Mouse (Mus musculus) heart, embryonic 15.5 days (tissue): ENCODE data around the gene Sirpa. TPM values are rescaled to one million over a fixed set of nuclear protein-coding genes. Genes with fewer than 3 reads are reported as not detected.

Experiments used
- ATAC-seq: fragments of 200-750 bp; cut with Nextera tagmentation; replicated peaks from 2 replicates; pipeline ENCODE4 v1.8.0; 2017; ENCODE audit warnings: low read depth, moderate TSS enrichment; ENCODE audit not compliant: insufficient number of reproducible peaks, insufficient read depth, low FRiP score
- H3K27ac ChIP-seq: fragments of 300-500 bp; sonication (generic); 2 replicates; pipeline ENCODE4 v1.5.1; 2015; ENCODE audit warnings: mild to moderate bottlenecking, inconsistent platforms
- H3K27me3 ChIP-seq: fragments of 300-500 bp; sonication (generic); 2 replicates; pipeline ENCODE4 v1.6.1; 2015; ENCODE audit warnings: inconsistent platforms
- H3K36me3 ChIP-seq: fragments of 300-500 bp; sonication (generic); 2 replicates; pipeline ENCODE4 v1.6.1; 2015; ENCODE audit warnings: mild to moderate bottlenecking, inconsistent platforms
- H3K4me1 ChIP-seq: fragments of 300-500 bp; sonication (generic); replicated peaks from 2 replicates; pipeline ENCODE4 v1.6.1; 2015; ENCODE audit warnings: inconsistent platforms
- H3K4me2 ChIP-seq: fragments of 300-500 bp; sonication (generic); 2 replicates; pipeline ENCODE4 v1.6.1; 2015; ENCODE audit warnings: inconsistent platforms, mild to moderate bottlenecking, moderate library complexity
- H3K4me3 ChIP-seq: fragments of 300-500 bp; sonication (generic); 2 replicates; pipeline ENCODE4 v1.5.1; 2015; ENCODE audit warnings: mild to moderate bottlenecking, inconsistent platforms
- H3K9ac ChIP-seq: fragments of 300-500 bp; sonication (generic); 2 replicates; pipeline ENCODE4 v1.6.1; 2015; ENCODE audit warnings: mild to moderate bottlenecking, inconsistent platforms
- H3K9me3 ChIP-seq: fragments of 300-500 bp; sonication (generic); replicated peaks from 2 replicates; pipeline ENCODE4 v1.6.1; 2016; ENCODE audit warnings: inconsistent platforms
- WGBS: fragments of 180-500 bp; shearing (Covaris S2); methylation state at CpG from one replicate; pipeline ENCODE4 v1.1.7; 2015; ENCODE audit warnings: mixed read lengths; 5-methylcytosine and 5-hydroxymethylcytosine counted together
- polyA plus RNA-seq: library from polyadenylated mRNA; unstranded; fragments of >200 nt; fragmentation: Nextera tagmentation; extraction: Ambion mirVana; gene quantifications from 2 replicates; pipeline ENCODE4 v1.2.1, GENCODE M21; 2015

The Sirpa gene
- polyA plus RNA-seq, 1 experiment from 2014 or later, result 13.8 TPM

GRCm38 (mm10) chr2:129585904-129586514 lies 6.6 kb upstream of the Sirpa start:
- Histone ChIP-seq H3K9ac (no peak overlapping the region), H3K9me3 (no peaks in the 10 kb centered on the region), H3K4me3 (no peak overlapping the region), H3K4me1 (peaks cover 3% of the 10 kb centered on the region), H3K27me3 (no peaks in the 10 kb centered on the region), H3K27ac (no peak overlapping the region), H3K4me2 (no peak overlapping the region), H3K36me3 (no peaks in the 10 kb centered on the region)
- WGBS, result 71% methylated on average over 11 of the region's 11 CpGs
- ATAC-seq, result 0 out of 2 replicates have a peak, but pooled peaks have one; percentile 11

- Histone ChIP-seq H3K36me3 (no peaks in the 10 kb centered on the region), H3K4me2 (no peak overlapping the region), H3K4me3 (no peak overlapping the region), H3K9me3 (no peaks in the 10 kb centered on the region), H3K27me3 (no peaks in the 10 kb centered on the region), H3K27ac (no peak overlapping the region), H3K4me1 (peaks cover 12% of the 10 kb centered on the region), H3K9ac (no peak overlapping the region)
- 52% methylated on average over 3 of the region's 3 CpGs for WGBS
- ATAC-seq, result no peak
Observed at GRCm38 (mm10) chr2:129587241-129587640, 5.4 kb upstream of the Sirpa start.

GRCm38 (mm10) chr2:129587825-129588251 lies 4.8 kb upstream of the Sirpa start:
- H3K27ac ChIP-seq, result no peak overlapping the region
- H3K4me1 ChIP-seq, result peaks cover 14% of the 10 kb centered on the region
- H3K4me2 ChIP-seq, result no peak overlapping the region
- H3K4me3 ChIP-seq, result no peak overlapping the region
- WGBS, result 35% methylated on average over 7 of the region's 7 CpGs
- H3K27me3 ChIP-seq, result no peaks in the 10 kb centered on the region
- no peaks in the 10 kb centered on the region for H3K36me3 ChIP-seq
- H3K9me3 ChIP-seq, result no peaks in the 10 kb centered on the region
- no peak for ATAC-seq
- H3K9ac ChIP-seq, result no peak overlapping the region

- Histone ChIP-seq H3K27me3 (no peaks in the 10 kb centered on the region), H3K4me2 (peak overlapping the region; percentile 82), H3K9ac (peak overlapping the region; percentile 84), H3K36me3 (no peaks in the 10 kb centered on the region), H3K4me3 (peak overlapping the region; percentile 75), H3K9me3 (no peaks in the 10 kb centered on the region), H3K4me1 (peaks cover 39% of the 10 kb centered on the region), H3K27ac (peak overlapping the region; percentile 96)
- ATAC-seq, result no peak
- 96% methylated on average over 4 of the region's 4 CpGs for WGBS
Observed at GRCm38 (mm10) chr2:129591897-129592296, 738 bp upstream of the Sirpa start.

GRCm38 (mm10) chr2:129593141-129593875 lies 673 bp downstream of the Sirpa start:
- H3K27ac ChIP-seq, result peak overlapping the region; percentile 96
- no peaks in the 10 kb centered on the region for H3K36me3 ChIP-seq
- peak overlapping the region; percentile 75 for H3K4me3 ChIP-seq
- no peaks in the 10 kb centered on the region for H3K9me3 ChIP-seq
- H3K4me1 ChIP-seq, result peaks cover 48% of the 10 kb centered on the region
- peak overlapping the region; percentile 84 for H3K9ac ChIP-seq
- under 1% methylated on average over 58 of the region's 77 CpGs for WGBS
- peak; percentile 69 for ATAC-seq
- H3K4me2 ChIP-seq, result peak overlapping the region; percentile 82
- H3K27me3 ChIP-seq, result no peaks in the 10 kb centered on the region

GRCm38 (mm10) chr2:129593876-129594421 lies 1.3 kb downstream of the Sirpa start:
- no peaks in the 10 kb centered on the region for H3K9me3 ChIP-seq
- H3K4me1 ChIP-seq, result peaks cover 53% of the 10 kb centered on the region
- ATAC-seq, result no peak
- peak overlapping the region; percentile 82 for H3K4me2 ChIP-seq
- peak overlapping the region; percentile 75 for H3K4me3 ChIP-seq
- peak overlapping the region; percentile 84 for H3K9ac ChIP-seq
- H3K27ac ChIP-seq, result peak overlapping the region; percentile 96
- no peaks in the 10 kb centered on the region for H3K36me3 ChIP-seq
- H3K27me3 ChIP-seq, result no peaks in the 10 kb centered on the region
- 14% methylated on average over 13 of the region's 13 CpGs for WGBS

GRCm38 (mm10) chr2:129594569-129594968 lies 1.9 kb downstream of the Sirpa start:
- 76% methylated on average over 4 of the region's 4 CpGs for WGBS
- Histone ChIP-seq H3K4me2 (peak overlapping the region; percentile 82), H3K9ac (no peak overlapping the region), H3K27ac (no peak overlapping the region), H3K4me1 (peaks cover 59% of the 10 kb centered on the region), H3K4me3 (peak overlapping the region; percentile 75), H3K36me3 (no peaks in the 10 kb centered on the region), H3K9me3 (no peaks in the 10 kb centered on the region), H3K27me3 (no peaks in the 10 kb centered on the region)
- no peak for ATAC-seq

GRCm38 (mm10) chr2:129595206-129595605 lies 2.6 kb downstream of the Sirpa start:
- Histone ChIP-seq H3K4me2 (no peak overlapping the region), H3K9me3 (no peaks in the 10 kb centered on the region), H3K27me3 (no peaks in the 10 kb centered on the region), H3K9ac (no peak overlapping the region), H3K27ac (no peak overlapping the region), H3K36me3 (no peaks in the 10 kb centered on the region), H3K4me3 (no peak overlapping the region), H3K4me1 (peaks cover 62% of the 10 kb centered on the region)
- no peak for ATAC-seq
- 79% methylated on average over 4 of the region's 4 CpGs for WGBS

GRCm38 (mm10) chr2:129595661-129596209 lies 3.1 kb downstream of the Sirpa start:
- H3K27ac ChIP-seq, result no peak overlapping the region
- 50% methylated on average over 7 of the region's 7 CpGs for WGBS
- H3K9me3 ChIP-seq, result no peaks in the 10 kb centered on the region
- no peak for ATAC-seq
- peaks cover 62% of the 10 kb centered on the region for H3K4me1 ChIP-seq
- H3K36me3 ChIP-seq, result no peaks in the 10 kb centered on the region
- no peak overlapping the region for H3K4me3 ChIP-seq
- H3K4me2 ChIP-seq, result no peak overlapping the region
- no peak overlapping the region for H3K9ac ChIP-seq
- no peaks in the 10 kb centered on the region for H3K27me3 ChIP-seq

GRCm38 (mm10) chr2:129596555-129597172 lies 4.0 kb downstream of the Sirpa start:
- Histone ChIP-seq H3K4me3 (no peak overlapping the region), H3K9ac (no peak overlapping the region), H3K36me3 (no peaks in the 10 kb centered on the region), H3K9me3 (no peaks in the 10 kb centered on the region), H3K4me2 (no peak overlapping the region), H3K27me3 (no peaks in the 10 kb centered on the region), H3K27ac (no peak overlapping the region), H3K4me1 (peaks cover 66% of the 10 kb centered on the region)
- ATAC-seq, result no peak
- WGBS, result 85% methylated on average over 15 of the region's 15 CpGs

GRCm38 (mm10) chr2:129597581-129597980 lies 4.9 kb downstream of the Sirpa start:
- Histone ChIP-seq H3K36me3 (no peaks in the 10 kb centered on the region), H3K4me2 (no peak overlapping the region), H3K4me1 (peaks cover 58% of the 10 kb centered on the region), H3K4me3 (no peak overlapping the region), H3K27ac (no peak overlapping the region), H3K27me3 (no peaks in the 10 kb centered on the region), H3K9ac (no peak overlapping the region), H3K9me3 (no peaks in the 10 kb centered on the region)
- WGBS, result 67% methylated on average over 1 of the region's 1 CpGs
- no peak for ATAC-seq
